Mouse (Mus musculus): Measurements from ENCODE around the gene Srms.

Srms gene

DNA sequence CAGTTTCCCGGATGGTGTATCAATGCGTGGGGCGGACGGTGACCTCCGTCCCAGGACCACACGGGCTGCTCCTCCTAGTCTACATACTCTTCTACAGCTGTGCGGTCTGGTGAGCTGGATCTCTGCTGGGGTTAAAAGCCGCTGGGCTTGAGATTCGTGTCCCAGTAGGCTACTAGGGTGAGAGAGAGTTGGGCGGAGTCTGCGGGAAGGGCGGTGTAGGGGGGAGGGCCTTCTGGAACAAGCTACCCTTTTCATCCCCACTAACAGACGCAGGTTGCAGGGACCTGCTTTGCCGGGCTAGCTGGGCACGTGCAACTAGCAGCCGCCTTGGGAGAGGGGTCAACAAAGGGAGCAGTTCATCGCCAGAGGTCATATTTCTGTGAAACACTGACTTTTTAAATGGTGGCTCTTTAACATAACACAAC, at the start of gene Srms:
Gene Srms (minus strand): TSS at position 165 of the 425 bp plus-strand sequence.
- DNase-seq (ENCODE audit: low spot score in 2 of 2): no peak

DNA sequence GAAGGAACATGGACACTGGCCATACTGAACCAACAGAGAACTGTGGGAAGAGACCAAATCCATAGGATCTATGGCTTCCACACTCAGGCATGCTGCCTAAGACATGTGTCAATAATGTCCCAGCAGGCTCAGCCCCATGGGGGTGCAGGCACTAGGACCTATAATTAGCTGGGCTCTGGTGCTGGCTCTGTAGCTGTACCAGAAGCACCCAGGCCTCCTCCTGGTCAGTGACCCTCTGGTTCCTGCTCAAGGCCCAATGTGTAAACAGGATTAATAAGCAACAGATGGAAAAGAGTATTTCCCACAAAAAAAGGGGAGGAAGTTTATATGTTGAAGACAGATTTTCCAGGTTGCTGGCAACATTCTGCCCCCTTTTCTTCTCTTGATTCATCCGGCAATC, 40.3 kb upstream of the Srms start:
- no peak for DNase-seq (ENCODE audit: low spot score in 2 of 2)

DNA sequence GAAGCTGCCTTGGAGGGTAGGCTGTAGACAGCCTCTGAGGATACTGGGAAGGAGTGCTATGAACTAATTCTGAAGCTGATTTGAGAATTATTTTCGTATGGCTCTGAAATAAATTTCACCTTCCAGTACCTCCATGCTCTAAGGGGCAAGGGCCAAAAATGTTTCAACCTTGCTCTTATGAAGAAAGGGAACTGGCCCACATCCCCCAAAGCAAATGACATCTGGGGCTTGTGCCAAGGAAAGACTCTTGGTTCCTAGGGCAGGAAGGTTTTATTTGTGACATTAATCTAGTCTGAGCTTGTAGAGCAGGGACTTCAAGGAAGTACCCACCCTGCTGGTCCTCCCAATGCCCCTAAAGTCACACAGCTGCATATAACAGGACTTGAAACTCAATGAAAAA, 38.9 kb upstream of the Srms start:
- no peak for DNase-seq (ENCODE audit: low spot score in 2 of 2)

DNA sequence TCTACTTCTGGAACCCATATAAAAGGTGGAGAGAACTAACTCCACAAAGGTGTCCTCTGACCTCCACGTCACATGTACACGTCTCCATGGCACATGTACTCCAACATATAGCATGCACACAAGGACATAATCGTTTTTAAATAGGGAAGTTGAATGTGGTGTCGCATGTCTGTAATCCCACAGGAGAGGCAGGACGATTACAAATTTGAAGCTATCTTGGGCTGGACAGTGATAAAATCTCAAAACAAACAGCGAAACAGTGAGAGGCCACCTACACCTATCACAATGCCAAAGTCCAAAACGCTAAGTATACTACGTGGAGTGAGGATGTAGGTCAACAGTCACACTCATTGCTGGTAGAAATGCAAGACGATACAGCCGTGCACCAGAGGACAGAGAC, 36.2 kb upstream of the Srms start:
- DNase-seq (ENCODE audit: low spot score in 2 of 2): no peak

DNA sequence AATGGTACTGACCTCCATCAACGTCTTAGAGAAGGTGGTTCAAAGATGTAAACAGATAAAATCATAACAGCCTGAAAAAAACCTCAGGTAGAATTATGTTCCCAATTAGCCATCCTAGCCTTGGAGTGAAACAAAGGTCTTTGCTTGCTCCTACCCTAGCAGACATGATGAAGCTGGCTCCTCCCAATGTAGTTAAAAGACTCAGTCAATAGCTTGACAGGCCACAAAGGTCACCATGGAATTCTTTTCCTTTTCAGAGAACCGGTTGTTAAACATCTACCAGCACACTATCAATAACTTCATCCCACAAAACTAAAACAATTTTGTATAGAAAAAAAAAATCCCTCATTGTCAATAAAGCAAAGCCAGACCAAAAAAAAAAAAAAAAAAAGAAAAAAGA, 32.0 kb upstream of the Srms start:
- no peak for DNase-seq (ENCODE audit: low spot score in 2 of 2)

DNA sequence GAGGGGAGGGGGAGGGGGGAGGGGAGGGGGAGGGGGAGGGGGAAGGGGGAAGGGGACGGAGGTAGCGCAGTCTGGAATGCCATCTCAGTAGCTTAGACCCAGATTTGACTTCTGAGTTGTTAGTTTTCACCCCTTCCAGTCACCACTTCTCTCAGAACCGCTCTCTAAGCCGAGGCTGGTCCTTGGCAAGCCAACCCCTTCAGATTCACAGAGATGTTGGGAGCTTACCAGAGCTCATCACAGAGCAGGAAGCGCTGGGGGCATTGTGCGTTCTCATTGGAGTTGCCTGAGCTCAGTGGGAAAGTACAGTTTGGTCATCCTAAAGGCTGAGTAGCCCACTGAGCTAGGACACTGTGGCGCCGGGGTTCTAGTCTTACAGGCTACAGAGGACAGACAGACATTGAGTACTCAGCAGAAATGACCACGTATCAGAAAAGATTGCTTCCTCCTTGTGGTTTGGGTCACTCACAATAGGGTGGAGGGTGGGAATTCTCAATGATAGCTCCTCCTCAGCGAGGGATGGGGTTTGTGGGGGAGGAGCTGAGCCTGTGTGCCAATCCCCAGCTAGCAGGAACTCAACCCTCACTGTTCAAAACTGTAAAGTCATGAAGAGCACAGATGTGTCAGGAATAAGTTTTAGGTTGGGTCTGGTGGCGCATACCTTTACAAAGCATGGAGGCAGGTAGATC, 30.9 kb upstream of the Srms start:
- DNase-seq (ENCODE audit: low spot score in 2 of 2): no peak

DNA sequence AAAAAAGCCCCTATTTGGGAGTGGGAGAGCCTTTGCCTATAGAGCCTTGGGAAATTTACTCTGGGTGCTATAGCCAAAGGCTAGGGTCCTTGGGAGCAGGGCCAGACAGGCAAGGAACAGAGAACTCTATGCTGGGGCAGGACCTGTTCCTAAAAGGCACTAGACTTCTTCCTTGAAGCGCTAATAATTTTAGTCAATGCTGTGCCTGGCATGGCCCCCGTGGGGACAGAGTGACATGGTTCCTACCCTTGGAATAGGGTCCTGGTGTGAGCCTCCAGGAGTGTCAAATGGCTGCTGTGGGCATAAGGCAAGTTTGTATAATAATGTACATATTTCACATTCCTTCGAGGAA, 29.3 kb upstream of the Srms start:
- DNase-seq (ENCODE audit: low spot score in 2 of 2): no peak

DNA sequence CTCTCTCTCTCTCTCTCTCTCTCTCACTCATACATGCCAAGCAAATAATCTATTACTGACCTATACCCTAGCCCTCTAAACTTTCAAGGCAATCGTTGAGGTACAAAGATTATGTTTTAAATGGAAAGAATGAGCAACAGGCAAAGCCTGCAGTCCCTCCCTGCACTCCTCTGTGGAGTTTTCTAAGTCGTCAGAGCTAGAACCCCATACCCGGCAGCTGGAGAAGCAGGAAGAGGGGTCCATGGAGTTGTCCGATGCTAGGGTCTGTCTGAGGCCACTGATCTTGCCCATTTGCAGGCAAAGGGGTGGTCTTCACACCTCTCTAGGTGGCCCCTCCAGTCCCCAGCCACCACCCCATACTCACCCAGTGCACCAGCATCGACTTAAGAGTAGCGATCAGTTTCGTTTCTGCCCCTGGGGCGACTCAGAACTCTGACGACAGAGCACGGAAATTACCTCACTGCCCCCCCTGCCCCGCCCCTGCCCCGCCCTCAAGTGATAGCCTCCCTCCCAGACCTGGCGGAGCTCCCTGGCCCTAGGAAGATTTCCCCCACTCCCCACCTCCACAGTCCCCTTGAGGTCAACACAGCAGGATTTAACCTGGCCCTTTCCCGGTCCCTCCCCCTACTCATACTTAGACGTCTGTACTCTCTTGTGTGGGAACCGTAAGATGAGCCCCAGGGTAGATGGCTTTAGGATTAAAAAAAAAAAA, 28.8 kb upstream of the Srms start, which contains the start of gene Helz2:
Gene Helz2 (minus strand): TSS at position 426 of the 712 bp plus-strand sequence.
- DNase-seq (ENCODE audit: low spot score in 2 of 2): no peak

DNA sequence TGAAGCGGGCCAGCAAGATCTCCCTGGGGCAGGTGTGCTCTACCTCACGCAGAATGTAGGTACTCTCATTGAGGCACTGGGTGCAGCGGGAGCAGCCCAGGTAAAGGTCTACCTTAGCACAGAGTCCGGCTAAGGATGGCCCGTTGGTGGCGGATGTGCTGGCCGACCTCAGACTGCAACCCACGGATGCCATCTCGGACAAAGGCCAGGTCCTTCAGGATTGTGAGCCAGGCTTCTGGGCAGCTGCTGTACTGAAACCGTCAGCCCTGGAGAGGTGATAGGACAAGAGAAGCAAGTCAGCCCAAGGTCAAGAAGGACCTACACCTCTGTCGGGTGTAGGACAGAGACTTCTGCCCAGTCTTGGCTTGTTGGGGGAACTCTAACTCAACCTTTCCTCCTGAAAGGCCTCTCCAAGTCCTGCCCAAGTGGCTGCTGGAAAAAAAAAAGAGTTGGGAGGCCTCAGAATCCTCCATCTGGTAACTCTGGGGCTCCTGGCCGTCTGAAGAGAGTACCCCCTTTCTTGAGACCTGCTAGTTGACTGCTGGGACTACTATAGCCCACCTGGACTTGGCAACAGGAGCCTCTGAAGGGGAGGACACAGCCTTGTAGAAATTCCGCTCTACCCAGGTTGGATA, 27.9 kb upstream of the Srms start:
- no peak for DNase-seq (ENCODE audit: low spot score in 2 of 2)

DNA sequence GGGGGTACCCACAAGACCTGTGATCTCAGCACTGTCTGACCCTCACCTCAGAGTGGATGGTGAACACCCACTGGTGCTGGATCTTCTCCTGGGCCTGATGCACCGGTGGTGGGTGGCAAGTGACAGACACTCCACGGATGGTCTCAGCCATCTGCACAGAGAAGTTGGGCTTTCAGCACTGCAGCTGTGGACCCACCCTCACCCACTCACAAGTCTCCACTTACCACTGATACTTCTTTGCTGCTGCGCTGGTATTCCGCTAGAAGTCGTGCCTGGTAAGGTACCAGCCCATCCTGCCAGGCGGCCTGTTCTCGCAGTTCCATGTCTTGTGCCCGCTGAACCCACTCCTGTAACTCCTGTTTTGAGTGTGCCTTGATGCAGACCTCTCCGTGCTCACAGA, 26.3 kb upstream of the Srms start:
- DNase-seq (ENCODE audit: low spot score in 2 of 2): peak in 1 of 2 experiments; percentile 8

DNA sequence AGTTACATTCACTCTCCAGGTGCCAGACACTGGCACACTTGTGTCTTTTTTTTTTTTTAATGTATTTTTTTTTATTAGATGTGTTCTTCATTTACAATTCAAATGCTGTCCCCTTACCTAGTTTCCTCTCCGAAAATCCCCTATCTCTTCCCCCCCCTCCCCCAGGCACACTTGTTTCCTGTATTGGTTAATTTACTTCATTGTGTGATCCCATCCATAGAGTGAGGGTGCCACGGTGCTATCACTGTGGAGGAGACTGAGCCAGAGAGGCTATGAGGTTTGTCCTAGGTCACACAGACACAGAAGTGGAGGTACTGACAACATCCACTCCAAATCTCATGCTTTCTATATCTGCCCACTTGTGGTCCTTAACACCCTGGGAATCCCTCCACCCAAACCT, 25.9 kb upstream of the Srms start:
- no peak for DNase-seq (ENCODE audit: low spot score in 2 of 2)

DNA sequence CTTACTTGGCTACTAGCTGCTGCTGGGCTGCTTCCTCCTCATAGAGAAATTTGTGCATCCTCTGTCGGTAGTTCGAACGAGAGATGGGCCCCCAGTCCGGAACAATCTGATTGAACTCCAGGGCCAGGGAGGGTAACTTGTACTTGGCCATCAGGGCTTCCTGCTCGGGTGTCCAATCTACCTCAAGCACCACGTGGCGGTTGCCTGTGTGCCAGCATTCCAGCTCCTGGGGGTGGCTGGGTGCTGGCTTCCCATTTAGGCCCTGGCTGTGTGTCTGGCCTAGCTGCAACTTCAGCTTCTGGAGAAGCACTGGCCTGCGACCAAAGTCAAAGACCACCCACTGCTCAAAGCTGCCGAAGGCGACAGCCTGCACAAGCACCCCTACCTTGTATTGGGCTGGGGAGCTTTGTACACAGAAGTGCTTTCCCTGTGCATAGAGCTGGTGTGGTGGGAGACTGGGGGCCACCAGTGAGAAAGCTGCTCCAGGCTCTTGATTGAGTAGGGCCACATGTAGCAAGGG, 25.2 kb upstream of the Srms start:
- no peak for DNase-seq (ENCODE audit: low spot score in 2 of 2)

DNA sequence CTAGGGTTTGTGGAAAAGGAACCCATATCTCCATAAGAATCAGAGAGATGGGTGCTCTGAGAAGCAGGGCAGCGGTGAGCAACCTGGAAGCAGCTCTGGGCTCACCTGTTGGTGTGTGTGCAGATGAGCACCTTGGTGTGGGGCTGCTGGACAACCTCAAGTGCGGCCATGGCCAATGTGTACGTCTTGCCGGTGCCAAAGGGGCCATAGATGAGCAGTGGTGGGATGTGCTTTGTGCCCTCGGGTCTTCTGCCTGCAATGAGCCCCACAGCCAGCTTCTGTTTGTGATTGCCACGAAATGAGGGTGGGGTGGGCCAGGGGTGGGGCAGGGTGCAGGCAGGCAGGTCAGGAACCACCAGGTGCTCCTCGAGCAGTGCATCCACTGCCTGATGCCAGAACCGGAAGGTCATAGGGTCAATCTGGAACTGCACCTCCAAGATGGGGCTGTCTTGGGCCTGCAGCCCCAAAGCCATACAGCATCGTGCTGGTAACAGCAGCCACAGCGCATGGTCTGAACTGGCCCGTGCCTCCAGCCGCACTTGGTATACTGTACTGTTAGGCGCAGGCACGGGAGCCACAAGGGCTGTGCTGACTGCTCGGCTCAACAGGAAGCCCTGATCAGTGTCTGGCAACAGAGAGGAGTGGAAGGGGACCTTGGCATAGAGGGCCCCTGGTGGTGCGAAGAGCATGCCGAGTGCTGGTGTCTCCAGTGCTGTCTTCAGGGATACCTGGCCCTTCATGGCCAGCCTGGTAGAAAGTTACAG, 24.4 kb upstream of the Srms start:
- no peak for DNase-seq (ENCODE audit: low spot score in 2 of 2)

DNA sequence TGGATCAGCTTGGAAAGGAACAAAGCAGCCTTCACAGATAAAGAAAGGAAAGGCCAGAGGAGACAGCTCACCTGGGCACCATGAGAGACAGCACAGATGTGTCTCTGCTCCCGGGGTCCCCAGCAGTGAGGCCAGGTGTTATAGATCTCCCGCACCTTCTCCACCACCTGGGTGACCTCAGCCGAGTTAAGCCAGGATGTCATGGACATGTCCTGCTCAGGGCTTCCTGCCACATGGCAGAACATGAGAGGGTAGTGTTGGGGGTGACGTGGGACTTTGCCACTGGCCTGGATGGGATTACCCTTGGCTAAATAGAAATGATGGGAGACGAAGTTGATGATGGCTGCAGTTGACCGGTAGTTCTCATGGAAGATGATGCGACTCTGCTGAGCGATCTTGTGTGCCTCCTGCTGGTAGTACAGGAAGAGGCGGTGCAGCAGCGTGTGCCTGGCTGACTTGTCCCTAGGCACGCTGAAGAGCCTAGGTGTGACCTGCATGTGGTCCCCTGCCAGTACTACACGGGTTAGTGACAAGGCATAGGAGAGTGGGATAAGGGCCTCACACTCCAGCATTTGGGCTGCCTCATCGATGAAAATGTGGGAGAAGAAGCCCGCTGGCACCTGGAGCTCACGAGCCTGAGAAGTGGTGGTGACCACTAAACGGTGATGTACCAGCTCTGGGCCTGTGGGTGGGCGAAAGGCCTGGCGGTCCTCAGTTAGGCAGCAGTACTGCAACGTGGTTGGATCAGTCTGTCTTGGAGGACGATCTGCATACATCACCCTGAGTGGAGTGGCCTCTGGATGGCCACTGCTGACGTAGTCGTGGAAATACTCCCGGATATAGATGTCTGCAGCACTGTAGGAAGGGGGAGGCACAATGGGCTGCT, 22.9 kb upstream of the Srms start:
- no peak for DNase-seq (ENCODE audit: low spot score in 2 of 2)

DNA sequence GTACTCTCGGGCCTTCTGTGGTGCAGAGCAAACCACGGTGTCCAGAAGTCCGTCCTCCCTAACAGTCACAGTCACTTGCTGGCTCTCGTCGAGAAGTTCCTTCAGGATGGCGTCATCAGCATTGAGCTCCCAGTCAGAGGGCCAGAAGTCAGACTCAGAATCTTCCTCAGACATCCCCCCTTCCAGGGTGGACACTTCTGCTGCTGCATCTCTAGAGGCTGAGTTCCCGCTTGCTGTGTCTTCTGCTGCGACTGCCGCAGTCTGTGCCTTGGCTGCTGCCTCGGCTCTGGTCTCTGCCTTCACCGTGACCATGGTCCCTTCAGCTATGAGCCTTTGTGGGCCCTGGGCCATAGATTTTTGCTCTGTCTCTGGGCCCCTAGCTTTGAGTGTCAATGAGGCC, 21.7 kb upstream of the Srms start:
- no peak for DNase-seq (ENCODE audit: low spot score in 2 of 2)

DNA sequence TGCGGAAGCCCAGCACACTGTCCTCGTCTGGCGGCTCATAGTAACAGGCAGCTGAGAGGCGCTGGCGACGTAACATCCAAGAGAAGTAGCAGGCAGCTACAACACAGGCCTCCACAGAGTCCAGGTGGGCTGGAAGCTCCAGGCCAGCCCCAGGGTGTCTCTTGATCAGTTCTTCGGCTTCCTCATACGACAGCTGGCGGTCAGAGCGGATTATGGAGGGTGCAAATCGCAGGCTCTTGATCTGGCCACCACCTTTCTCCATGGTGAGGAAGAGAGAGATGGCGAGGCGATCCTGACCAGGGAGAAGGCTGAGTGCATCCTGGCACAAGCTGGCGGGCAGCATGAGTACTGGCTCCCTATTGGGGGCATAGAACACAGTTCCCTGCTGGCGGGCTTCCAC, 20.5 kb upstream of the Srms start:
- no peak for DNase-seq (ENCODE audit: low spot score in 2 of 2)

DNA sequence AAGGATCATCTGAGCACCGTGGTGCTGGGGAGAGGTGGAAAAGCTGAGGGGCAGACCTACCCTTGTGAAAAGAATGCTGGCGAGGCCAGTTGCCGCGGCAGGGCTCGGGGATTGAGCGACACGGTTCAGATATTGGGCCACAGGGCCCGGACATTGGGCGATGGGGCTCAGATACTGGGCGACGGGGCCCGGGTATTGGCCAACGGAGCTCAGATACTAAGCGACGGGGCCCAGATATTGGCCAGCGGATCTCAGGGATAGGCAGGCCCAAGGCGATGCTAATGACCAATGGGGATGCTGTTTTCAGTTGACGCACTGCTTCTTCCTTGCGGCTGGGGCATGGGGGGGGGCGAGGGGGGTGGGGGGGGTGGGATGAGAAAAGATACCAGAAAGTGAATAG, 18.2 kb upstream of the Srms start:
- no peak for DNase-seq (ENCODE audit: low spot score in 2 of 2)

DNA sequence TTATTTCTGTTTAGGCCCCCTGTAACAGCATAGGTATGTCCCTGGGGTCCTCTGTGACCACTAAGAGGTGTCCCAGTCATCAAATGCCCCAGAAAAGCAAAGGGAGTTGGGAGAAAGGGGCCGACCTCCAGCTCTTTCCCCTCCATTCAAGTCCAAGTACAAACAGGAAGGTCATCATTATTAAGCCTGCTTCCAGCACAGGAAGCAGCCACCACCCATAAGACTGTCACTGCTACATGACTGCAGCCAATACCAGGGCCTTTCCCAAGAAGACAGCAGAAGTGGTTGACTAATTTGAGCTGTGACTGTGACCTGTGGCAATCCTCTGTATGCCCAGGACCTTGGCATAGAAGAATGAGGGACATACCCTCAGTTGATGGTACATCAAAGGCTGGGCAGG, 15.3 kb upstream of the Srms start:
- DNase-seq (ENCODE audit: low spot score in 2 of 2): no peak

DNA sequence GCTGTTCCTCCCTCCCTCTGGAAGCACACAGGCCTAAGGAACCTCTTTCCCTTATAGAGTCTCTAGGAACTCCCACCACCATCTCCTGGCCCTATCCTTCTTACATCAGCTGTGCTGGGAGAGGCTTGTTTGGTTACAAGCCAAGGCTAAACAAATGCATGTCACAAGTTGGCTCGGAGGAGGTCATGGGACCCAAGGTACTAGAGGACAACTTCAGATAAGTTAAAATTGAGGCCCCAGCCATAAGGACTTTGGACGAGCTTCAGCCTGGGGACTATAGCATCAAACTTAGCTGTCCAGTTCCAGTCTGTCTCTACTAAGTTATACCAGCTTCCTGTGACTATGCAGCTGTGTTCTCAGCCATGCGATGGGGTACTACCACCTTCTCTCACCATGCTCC, 14.1 kb upstream of the Srms start:
- DNase-seq (ENCODE audit: low spot score in 2 of 2): no peak

DNA sequence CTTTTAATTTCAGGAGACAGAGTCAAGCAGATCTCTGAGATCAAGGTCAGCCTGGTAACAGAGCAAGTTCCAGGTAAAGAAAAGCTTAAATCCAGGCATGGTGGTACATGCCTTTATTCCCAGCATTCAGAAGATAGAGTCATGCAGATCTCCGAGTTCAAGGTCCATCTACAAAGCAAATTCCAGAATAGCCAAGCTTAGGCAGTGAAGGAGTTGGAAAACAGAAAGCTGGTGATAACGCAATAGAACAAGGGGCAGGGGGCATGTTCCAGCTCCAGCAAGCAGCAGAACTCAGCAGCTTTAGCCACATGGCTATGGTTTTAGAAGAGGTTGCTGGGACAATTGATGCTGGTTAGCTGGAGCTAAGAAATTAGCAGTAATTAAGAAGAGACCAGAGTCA, 12.0 kb upstream of the Srms start:
- no peak for DNase-seq (ENCODE audit: low spot score in 2 of 2)

DNA sequence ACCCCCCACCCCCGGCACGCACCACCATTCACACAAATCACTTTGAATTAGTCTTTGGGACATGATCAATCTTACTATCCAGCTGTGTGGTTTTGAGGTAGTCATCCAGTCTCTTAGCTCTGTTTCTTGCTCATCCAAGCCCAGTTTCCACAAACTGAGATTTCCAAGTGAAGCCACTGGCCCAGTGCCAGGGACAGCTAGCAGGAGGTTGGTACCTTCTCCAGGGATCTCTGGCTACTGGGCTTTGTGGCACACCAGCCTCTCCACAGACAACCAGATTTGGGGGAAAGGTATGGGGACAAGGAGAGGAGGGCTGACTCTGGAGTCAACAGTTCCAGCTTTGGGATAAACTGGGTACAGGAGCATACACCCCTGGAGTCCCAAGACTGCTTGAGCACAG, 7.4 kb upstream of the Srms start:
- no peak for DNase-seq (ENCODE audit: low spot score in 2 of 2)

Data from right cerebral cortex, adult 2 months (tissue).